Mouse (Mus musculus) lung, adult 2 months (tissue): ENCODE data around the gene Fbxo11.

Source experiments
- CTCF ChIP-seq: fragments of 200-500 bp; IDR thresholded peaks from 2 replicates; pipeline ENCODE4 v1.5.1; 2011; ENCODE audit warnings: mild to moderate bottlenecking, low read length, control low read depth; ENCODE audit not compliant: insufficient read depth
- POLR2A ChIP-seq: fragments of 200-500 bp; IDR thresholded peaks from 2 replicates; pipeline ENCODE4 v1.6.1; 2011; ENCODE audit warnings: low read depth, mild to moderate bottlenecking, control low read depth, low read length, borderline replicate concordance; ENCODE audit errors: extremely low read depth

GRCm38 (mm10) chr17:88006956-88007355, 58.1 kb downstream of the Fbxo11 start:
- TF ChIP-seq CTCF (no peak), POLR2A (no peak)
